Mouse (Mus musculus) layer of hippocampus, adult 8-10 months (tissue): ENCODE measurements at regions not wholly inside any gene's neighbourhood (a gene's known extent, or its start where the extent isn't known, plus 50 kb on each side); places are given as distances from the start of the nearest gene placed in this dataset.
A peak's percentile ranks its signal among the peaks of the same experiment; 100 is the strongest.

Experiments used
- DNase-seq, 2 experiments: peaks; one replicate each; pipeline ENCODE4 v3.0.0; 2022; ENCODE audit warnings: low spot score in 2 of 2

DNA sequence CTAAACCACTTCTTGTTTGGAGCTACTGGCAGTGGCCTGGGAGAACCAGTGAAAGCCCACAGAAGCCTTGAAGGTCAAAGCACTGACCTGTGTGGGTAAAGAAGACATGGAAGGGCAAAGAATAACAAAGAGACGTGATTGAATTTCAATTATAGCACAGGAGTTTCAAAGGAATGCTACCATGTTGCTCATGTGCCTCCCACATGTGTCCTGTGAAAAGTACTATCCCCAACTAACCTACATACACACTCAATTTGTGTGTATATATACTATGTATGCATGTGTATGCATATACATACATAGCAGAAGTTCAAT, 110.0 kb downstream of the Ccdc71l start:
- DNase-seq = no peak

DNA sequence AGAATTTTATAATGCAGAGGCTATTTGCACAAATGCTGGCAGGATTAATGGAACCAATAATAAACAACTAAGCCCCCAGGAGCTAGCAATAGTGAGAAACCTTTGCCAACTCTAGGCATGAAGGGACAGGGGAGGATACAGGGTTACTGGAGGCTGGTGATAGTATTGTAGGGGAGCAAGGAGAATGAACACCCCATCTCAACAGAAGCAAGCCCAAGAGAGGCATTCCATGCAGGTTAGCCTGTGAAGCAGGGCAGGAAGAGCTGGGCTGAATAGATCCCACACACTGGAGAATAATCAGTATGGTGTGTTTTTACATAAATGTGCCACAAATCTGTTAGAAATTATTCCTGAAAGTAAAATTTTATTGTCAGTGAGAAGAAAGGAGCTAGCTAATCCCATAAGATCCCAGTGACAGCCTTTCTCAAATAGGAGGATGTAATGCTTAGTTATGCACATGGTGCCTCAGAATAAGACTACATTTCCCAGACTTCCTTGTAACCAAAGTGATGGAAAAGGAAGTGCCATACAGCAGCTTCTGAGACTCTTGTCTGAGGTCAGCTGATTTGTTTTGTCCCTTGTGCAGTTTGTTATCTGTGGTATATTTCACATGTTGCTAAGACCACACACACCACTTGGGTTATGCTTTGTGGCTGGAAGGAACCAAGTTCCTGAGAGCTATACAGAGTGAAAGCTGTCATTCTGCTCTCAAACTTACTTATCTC, 111.1 kb downstream of the Ccdc71l start:
- no peak for DNase-seq

DNA sequence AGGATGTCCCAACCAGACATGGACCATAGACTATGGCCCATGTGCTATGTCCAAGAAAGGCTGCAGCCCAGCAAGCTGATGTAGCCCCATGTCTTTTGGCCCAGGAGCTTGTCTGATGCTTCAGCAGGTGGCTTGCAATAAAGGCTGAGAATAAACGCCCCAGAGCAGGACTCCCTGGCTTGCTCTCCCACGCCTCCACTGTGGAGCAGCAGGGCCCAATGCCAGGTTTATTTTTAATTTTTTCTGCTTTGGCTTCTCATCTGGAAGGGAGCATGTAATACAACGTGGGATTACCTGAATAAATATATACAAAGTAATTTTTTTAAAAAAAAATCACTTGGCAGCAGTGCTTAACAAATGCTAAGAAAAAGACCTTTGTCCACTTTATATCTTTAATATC, 125.7 kb downstream of the Ccdc71l start:
- no peak for DNase-seq

DNA sequence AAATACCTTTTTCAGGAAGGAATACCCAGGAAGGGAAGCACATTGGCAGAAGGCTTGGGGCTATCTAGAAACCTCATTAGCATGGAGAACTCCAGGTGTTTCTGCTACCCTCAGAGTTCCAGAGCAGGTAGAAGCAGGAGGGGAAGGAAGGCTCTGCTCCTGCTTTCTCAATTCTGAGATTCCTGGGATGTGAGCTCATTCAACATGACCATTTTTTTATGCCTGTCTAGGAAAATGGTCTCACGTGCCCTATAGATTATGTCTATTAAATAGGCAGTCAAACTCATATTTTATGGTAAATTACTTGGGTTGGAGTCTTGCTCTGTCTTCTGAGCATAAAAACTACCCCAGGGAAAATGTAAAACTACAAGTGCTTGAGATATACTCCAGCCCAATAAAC, 130.2 kb downstream of the Ccdc71l start:
- no peak for DNase-seq

DNA sequence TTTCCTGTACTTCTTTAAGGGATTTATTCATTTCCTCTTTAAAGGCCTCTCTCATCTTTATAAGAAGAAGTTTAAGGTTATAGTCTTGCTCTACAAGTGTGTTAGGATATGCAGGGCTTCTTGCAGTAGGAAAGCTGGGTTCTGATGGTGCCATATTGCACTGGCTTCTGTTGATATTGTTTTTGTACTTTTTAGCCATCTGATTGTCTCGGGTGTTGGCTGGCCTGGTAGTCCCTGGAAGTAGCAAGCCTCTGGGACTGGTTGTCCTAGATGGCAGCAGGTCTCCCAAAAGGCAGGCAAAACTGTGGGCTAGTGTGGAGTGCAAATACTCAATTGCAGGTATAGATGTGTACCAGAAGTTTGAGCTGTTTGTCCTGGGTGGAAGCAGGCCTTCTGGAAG, 147.1 kb downstream of the Ccdc71l start:
- DNase-seq = peak in 1 of 2 experiments; percentile 14

DNA sequence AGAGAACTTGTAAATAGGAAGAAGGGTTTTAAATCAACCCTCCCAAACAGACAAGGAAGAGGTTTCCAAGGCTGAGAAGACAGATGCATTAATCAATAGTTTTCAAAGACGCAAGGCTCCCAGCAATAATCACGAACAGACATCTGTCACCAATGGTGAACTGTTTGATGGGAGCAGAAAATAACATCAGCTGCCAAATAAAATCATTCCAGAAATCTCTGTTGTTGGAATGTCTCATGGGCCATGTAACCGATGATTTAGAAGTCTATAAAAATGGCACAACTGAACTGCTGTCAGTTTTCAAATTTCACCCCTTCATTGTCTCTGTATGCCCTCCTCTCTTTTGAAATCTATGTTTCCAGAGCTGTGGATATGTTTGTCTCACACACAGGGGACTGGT, 152.7 kb downstream of the Ccdc71l start:
- no peak for DNase-seq

DNA sequence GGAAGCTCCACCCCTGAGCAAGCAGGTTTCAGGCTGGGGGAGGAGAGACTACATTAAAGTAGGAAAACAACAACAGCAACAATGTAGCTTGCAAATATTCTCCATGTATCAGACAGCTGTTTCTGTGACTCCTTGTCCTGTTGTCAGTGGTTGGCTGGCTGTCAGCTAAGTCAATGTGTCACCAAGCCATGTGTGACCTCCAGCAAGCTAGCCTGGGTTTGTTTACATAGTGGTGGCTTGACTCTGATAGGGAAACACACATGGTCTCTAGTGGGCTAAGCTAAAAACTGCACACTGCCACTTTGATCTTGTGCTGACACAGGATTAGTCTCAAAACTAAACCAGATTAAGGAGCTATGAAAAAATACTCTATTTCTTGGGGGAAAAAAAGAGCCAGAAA, 155.1 kb downstream of the Ccdc71l start:
- no peak for DNase-seq

DNA sequence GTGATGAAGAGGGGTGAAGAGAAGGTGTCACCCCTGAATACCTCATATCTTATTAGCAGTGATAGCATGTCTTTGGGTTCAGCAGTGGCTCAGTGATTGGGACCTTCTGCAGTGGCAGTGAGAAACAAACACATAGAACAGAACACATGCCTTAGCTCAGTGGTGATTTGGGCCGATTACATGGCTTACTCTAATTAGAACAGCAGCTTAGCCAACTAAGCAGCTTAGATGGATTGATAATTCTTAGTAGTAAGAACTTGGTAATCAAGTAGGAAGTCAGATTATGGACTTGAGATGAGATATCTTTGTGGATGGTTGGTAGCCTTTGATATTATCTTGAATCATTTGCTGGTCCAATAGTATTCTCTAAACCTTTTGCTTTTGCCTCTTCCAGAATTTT, 167.0 kb downstream of the Ccdc71l start:
- no peak for DNase-seq

DNA sequence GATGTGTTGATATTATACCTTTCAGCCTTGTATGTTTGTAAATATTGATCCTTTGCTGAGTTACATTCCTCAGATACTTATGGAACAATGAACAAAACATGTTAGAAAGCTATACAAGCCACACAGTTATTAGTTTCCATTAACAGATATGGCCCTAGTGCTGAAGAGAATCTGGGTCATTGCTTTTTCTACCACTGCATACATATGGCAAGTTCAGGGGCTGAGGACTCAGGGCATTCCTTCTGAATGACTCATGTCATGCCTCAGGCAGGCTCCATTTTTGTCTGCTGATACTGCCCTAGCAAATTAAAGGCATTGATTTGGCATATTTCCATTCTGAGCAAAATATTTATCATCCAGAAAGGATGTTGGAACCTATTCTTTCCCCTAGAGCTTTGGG, 167.9 kb downstream of the Ccdc71l start:
- DNase-seq = no peak

DNA sequence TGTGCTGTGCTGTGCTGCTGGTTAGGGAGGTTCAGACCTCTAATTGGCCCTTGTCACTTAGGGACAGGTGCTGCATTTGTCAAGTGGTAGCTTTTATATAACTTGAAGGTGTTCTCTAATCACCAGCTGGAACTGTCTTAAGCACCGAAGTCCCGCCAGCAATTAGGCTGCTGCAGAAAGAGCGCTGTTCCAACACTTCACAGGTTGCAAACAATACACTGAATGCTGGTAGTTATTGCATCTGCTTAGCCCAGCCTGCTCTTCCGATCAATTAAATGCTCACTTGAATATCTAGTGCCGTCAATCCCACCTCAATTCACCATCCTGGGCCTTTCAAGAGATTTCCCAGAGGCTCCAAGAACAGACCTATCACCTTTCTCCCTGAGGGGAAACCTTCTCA, 175.3 kb downstream of the Ccdc71l start:
- DNase-seq = no peak

DNA sequence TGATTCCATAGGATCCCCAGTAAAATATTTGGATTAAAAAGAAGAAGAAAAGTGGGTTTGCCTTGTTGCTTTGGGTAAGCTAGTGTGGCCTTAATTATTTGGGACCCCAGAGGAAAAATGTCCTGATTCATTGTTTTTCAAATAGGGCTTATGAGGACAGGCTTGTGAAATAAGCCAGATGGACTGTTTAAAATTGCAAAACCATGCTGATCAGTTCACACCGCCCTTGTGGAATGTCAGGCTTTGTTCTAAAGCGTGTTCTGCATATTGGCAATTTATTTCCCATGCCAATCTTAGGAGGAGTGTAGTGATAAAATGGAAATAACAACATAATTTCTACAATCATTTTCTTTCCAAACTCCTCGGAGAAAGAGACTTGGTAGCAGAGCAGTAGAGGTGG, 189.3 kb downstream of the Ccdc71l start:
- DNase-seq = peak; percentile 14 to 20

DNA sequence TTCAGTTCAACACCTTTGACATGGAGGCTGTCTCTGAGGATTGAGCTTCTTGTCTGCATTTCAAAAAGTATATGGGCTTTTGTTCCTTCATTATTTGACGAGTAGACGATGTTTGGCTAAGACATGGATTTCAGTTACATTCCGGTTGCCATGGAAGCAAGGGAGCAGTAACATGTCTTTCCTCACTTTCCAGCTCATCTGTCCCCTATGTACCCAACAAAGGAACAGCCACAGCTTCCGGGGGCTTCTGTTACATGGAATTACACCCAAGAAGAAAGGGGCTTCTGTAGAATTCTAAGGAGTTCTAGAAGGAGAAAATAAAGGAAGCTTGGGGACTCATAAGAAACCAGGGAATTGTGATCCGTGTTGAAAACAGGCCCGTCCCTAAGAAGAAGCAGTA, 202.8 kb downstream of the Ccdc71l start:
- no peak for DNase-seq

DNA sequence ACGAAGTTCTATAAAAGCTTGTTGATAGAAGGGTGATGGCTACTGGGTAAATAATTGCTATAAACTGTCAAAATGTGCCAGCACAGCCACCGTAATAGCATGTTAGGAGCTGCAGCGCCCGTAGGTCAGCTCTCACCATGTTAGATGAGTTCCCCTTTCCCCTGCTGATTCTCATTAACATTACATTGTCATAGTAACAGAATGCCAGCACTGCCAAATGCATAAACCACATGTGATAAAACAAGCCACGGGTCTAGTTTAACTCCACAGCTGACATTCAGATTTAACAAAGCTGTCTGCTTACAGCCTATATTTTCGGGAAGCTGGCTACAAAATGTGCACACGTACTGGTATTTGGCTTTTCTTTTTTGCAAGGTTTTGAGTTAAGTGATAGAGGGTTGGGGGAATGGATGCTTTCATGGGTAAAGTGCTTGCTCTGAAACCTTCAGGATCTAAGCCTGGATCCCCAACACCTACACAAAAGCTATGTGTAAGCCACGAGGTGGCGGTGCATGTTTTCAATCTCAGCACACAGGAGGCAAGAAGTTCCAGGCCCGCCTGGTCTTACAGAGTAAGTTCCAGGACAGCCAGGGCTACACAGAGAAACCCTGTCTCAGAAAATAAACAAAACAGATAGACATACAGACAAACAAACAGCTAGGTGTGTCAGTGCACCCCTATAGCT, 217.1 kb upstream of the Nampt start:
- peak; percentile 9 to 25 for DNase-seq

DNA sequence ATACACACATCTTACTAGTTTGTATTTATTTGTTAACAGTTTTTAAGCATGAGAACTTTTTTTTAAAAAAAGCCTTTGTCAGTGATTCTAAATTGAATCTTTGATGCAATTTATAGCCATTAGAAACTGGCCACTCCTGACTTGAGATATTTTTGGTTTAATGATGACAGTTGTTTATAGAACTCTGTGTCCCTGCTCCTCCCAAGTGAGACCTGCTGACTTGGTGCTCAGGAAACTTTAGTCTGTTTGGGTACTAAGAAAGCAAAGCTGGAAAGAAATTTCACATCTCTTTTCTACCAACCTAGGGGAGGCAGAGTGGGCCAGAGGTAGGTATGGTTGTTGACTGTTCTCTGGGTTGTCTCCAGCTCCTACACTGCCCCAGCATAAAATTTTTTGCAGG, 214.0 kb upstream of the Nampt start:
- DNase-seq = no peak

DNA sequence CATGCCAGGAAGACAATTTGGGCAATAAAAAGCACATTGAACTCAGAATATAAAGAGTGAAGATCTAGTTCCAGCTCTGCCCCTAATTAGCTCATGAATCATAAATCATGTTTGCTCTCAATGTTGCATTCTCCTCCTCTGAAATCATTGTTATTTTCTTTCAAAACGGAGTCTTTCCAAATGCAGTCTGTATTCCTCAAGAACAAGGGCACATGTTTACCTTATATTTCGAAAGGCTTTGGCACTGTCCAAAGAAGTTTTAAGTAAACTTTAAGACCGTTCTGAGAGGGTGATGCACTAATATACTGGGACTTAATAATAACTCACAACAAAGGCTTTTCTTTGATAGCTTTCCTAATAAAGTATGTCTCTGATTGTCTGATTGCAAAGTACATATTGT, 204.3 kb upstream of the Nampt start:
- no peak for DNase-seq

DNA sequence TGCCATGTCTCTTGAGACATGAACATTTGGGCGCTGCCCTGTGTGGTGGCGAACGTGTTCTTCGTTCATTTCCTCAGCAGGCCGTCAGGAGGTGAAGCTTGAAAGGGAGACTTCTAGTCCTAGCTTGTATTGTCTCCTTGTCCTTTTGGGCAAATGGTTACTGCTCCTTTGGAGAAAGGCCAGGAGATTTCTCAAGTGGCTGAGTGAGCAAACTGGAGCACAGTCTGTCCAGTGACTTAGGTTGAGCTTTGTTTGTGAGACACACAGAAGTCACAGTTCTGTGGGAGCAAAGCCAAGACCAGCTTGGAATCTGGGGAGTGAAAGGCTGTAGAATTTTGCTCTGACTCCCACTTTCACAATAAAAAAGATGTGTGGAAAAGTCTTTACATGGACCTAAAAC, 203.3 kb upstream of the Nampt start:
- no peak for DNase-seq

DNA sequence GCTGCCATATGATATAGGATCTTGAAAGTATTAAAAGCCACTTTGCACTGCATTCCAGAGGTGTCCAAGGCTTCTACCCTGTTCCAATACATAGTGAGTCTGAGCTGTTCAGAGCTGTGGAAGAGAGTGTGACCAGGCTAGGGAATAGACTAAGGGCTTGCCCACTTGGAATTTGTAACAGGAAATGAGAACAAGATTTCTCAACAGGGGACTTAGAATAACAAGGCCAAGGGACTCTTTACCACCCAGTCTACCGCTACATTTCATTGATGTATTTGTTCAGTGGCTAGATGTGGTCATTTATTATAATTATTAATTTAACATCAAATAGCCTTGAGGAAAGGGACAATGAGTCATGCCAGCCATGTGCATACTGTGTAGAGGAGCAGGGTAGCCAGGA, 202.3 kb upstream of the Nampt start:
- DNase-seq = no peak

DNA sequence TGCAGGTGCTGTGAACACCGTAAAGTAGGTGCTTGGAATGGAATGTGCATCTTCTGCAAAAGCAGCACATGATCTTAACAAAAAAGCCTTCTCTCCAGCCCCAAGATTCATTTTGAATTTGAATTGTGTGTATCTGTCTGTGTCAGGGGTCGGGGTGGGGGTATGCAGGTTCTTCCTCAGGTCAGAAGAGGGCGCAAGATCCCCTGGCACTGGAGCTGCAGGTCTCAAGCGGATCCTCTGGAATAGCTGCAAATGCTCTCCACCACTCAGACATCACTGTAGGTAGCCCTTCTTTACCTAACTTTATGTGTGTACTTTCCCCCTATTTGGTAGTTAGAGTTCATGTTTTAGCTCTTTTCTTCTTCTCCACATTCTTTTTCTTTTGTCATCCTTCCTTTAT, 199.5 kb upstream of the Nampt start:
- no peak for DNase-seq

DNA sequence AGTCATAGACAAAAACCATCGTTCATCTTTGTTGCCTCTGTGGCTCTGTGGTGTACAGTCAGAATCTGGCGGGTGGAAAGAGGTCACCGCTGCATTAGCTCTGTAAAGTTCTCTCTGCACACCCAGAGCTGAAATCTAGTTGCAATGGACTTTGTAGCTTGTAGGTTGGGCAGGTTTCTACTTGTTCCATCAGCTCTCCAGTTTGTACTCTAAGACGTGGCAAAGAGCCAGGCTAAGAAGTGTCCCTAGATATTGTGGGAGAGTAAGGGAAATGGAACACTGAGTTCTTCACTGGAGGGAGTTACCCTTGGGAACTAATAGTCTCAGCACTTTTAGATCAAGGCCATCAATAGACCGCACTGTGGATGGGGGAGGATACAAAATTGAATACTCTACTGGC, 197.6 kb upstream of the Nampt start:
- DNase-seq = no peak

DNA sequence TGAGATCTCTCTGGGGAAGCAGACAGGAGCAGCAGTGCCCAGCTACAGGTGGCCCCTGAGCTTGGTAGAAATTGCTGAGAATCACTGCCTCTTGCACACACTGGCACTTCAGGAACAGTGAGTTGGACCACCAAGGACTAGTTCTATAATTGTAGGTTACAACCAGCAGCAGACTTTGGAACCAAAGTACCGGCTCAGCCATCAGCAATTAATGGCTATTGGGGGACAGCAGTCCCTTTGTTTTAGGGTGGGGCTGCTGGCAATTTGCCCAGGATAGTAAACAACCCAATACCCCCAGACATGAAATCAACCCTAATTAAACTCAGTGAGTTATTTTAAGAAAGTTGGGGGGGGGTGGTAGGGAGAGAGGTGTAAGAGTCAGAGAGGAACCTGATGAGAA, 190.8 kb upstream of the Nampt start:
- DNase-seq = no peak

DNA sequence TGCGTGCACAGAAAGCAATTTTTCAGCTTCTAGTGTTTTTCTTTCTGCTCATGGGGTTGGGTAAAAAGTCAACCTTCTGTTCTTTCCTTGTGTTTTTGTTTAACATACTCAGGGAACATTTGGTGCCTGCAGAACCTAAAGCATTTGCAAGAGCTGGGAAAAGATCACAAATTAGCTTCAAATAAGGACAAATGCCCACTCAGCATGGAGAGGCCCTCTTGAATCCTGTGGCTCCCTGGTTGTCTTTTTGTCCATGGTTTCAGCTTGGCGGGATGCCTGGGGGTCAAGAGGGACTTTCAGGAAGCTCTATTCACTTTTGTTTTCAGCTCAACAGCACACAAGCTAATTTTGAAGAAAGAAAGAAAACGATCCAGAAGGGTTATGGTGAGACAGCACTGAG, 186.4 kb upstream of the Nampt start:
- DNase-seq = peak; percentile 19 to 20

DNA sequence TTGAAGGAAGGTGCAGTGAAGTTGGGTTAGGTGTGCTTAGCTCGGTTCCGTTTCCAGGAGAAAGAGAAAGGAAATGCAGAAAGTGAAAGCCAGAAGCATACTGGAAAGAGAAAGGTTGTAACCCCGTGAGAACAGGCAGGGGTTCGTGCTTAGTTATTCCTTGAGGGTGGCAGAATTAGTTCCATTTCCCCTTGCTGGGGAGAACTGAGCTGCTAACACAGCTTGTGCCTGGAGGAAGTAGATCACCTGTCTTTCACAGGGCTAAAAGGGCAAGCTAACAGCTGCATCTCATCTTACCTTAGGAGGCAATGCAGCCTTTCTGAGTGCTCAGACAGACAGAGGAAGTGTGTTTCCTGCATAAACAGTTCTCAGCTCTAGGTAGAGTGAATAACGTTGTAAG, 184.3 kb upstream of the Nampt start:
- no peak for DNase-seq

DNA sequence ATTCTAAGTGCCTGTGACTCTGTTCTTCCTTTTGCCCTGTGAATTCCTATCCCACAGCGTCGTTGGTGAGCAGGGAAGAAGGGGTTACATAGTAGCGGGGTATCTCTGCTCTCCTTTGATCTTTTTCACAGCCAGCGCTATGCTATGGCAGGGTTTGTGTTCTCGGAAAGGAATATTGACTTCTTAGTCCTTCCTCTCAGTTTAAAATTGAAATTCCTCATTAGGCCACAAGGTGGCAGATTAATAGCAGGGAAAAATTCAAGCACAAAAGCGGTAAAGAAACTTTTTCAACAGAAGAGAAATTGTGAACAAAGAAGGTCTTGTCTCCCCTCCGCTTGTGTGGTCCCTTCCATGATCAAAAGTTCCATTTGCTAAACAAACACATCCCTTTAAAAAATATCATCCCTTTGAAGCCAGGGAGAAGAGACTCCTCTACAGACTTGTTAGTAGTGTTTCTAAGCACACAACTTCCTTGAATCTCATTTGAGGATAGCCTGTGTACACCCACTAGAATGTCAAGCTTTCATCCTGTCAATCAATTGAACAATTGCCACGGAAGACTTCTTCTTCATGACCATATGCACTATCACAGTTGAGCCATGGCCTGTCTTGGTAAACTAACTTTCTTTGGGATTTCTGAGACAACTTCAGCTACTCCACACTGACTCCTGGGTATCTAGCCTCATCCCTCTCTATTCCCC, 181.8 kb upstream of the Nampt start:
- peak in 1 of 2 experiments; percentile 8 for DNase-seq
